Mouse (Mus musculus) heart, postnatal 0 days (tissue): ENCODE results near the gene Mrtfb. TPM values are rescaled to one million over a fixed set of nuclear protein-coding genes. Genes with fewer than 3 reads are reported as not detected.

Experiments
- ATAC-seq: fragments of 200-750 bp; cut with Nextera tagmentation; 2 replicates; pipeline ENCODE4 v1.8.0; 2017; ENCODE audit warnings: low read depth, moderate number of reproducible peaks, moderate library complexity; ENCODE audit not compliant: insufficient read depth
- DNase-seq: peaks from one replicate; pipeline ENCODE4 v3.0.0-alpha.2; 2016; ENCODE audit warnings: low spot score
- H3K27ac ChIP-seq: fragments of 300-500 bp; sonication (generic); 2 replicates; pipeline ENCODE4 v1.5.1; 2014; ENCODE audit warnings: low read depth, mild to moderate bottlenecking
- H3K27me3 ChIP-seq: fragments of 300-500 bp; sonication (generic); 2 replicates; pipeline ENCODE4 v1.6.1; 2014; ENCODE audit warnings: low read length, mixed read lengths; ENCODE audit not compliant: control insufficient read depth, insufficient read depth
- H3K36me3 ChIP-seq: fragments of 300-500 bp; sonication (generic); replicated peaks from 2 replicates; pipeline ENCODE4 v1.6.1; 2014; ENCODE audit warnings: low read length, mixed read lengths; ENCODE audit not compliant: control insufficient read depth, insufficient read depth
- H3K4me1 ChIP-seq: fragments of 300-500 bp; sonication (generic); 2 replicates; pipeline ENCODE4 v1.6.1; 2014; ENCODE audit warnings: antibody characterized with exemption; ENCODE audit not compliant: control insufficient read depth, insufficient read depth
- H3K4me2 ChIP-seq: fragments of 300-500 bp; sonication (generic); 2 replicates; pipeline ENCODE4 v1.6.1; 2014; ENCODE audit warnings: low read depth, mild to moderate bottlenecking, low read length, moderate library complexity
- H3K4me3 ChIP-seq: fragments of 300-500 bp; sonication (generic); 2 replicates; pipeline ENCODE4 v1.5.1; 2014; ENCODE audit warnings: low read depth, low read length
- H3K9ac ChIP-seq: fragments of 300-500 bp; sonication (generic); replicated peaks from 2 replicates; pipeline ENCODE4 v1.6.1; 2014; ENCODE audit warnings: low read depth, low read length, mixed read lengths
- H3K9me3 ChIP-seq: fragments of 300-500 bp; sonication (generic); replicated peaks from 2 replicates; pipeline ENCODE4 v1.6.1; 2016; ENCODE audit warnings: low read length; ENCODE audit not compliant: control insufficient read depth
- CTCF ChIP-seq: IDR thresholded peaks from 2 replicates; pipeline ENCODE4 v1.5.1; 2016; ENCODE audit warnings: antibody characterized with exemption, control low read depth, low read depth
- EP300 ChIP-seq: IDR thresholded peaks from 2 replicates; pipeline ENCODE4 v1.6.1; 2016; ENCODE audit warnings: antibody characterized with exemption, low read depth
- WGBS: fragments of 180-500 bp; shearing (Covaris S2); extraction: QIAGEN DNeasy Blood & Tissue Kit; methylation state at CpG from one replicate; pipeline ENCODE4 v1.1.7; 2014; 5-methylcytosine and 5-hydroxymethylcytosine counted together
- polyA plus RNA-seq: library from polyadenylated mRNA; unstranded; fragments of >200 nt; fragmentation: Nextera tagmentation; extraction: Ambion mirVana; gene quantifications from 2 replicates; pipeline ENCODE4 v1.2.1, GENCODE M21; 2015
- total RNA-seq: library from RNA; depleted of rRNA; stranded (reverse); fragments of >200 nt; gene quantifications from 2 replicates; pipeline ENCODE4 v1.2.3, GENCODE M21; 2014; ENCODE audit warnings: low replicate concordance

Gene Mrtfb
- total and polyA plus RNA-seq, 2 experiments from 2014 or later, result 11.7 to 17.2 TPM

- peak overlapping the region; percentile 52 for H3K27ac ChIP-seq
Measured at GRCm38 (mm10) chr16:13447284-13448050, 191.2 kb downstream of the Mrtfb start.

GRCm38 (mm10) chr16:13448051-13448705 lies 191.9 kb downstream of the Mrtfb start:
- TF ChIP-seq EP300, result no peak
- TF ChIP-seq CTCF, result no peak
- Histone ChIP-seq H3K4me3 (peak overlapping the region; percentile 80), H3K4me1 (peaks cover 6% of the 10 kb centered on the region; the same call in 1 of the 2 replicates), H3K27me3 (no peaks in the 10 kb centered on the region), H3K4me2 (peak overlapping the region; percentile 98), H3K36me3 (no peaks in the 10 kb centered on the region), H3K9ac (peak overlapping the region; percentile 70), H3K27ac (peak overlapping the region; percentile 52), H3K9me3 (no peaks in the 10 kb centered on the region)
- ATAC-seq, result peak; percentile 45
- peak; percentile 35 for DNase-seq
- WGBS, result under 1% methylated on average over 46 of the region's 52 CpGs

More at GRCm38 (mm10) chr16:13447284-13448050, 191.2 kb downstream of the Mrtfb start:
- Histone ChIP-seq H3K36me3 (no peaks in the 10 kb centered on the region), H3K4me3 (peak overlapping the region; percentile 80), H3K9ac (peak overlapping the region; percentile 70), H3K27me3 (no peaks in the 10 kb centered on the region), H3K4me2 (peak overlapping the region; percentile 98), H3K9me3 (no peaks in the 10 kb centered on the region), H3K4me1 (peaks cover 6% of the 10 kb centered on the region; the same call in 1 of the 2 replicates)
- peak; percentile 55 for DNase-seq
- TF ChIP-seq CTCF (no peak), EP300 (no peak)
- peak; percentile 84 for ATAC-seq
- under 1% methylated on average over 23 of the region's 43 CpGs for WGBS

DNA sequence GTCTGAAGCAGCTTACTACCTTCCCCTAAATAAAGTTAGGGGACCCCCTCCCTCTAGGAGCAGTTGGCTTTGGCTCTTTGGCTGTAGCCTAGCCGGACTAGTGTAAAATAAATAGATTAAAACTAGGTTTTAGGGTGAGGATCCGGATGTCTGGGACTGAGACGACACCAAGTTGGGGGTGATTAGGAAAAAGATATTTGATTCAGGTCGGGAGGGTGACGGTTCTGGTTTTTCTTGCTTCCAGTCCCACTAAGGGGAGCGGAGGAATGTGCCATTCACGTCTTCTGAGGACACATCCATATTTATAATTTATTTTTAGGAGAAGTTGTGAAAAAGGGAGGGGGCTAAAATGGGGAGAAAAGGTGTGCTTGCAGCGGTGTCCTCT lies 192.4 kb downstream of the Mrtfb start:
- DNase-seq (no peak), ATAC-seq (no peak)
- Histone ChIP-seq H3K4me2 (peak overlapping the region; percentile 98), H3K4me3 (peak overlapping the region; percentile 80), H3K27me3 (no peaks in the 10 kb centered on the region), H3K4me1 (peaks cover 6% of the 10 kb centered on the region; the same call in 1 of the 2 replicates), H3K9ac (peak overlapping the region; percentile 70), H3K36me3 (no peaks in the 10 kb centered on the region), H3K27ac (no peak overlapping the region), H3K9me3 (no peaks in the 10 kb centered on the region)
- TF ChIP-seq CTCF (no peak), EP300 (no peak)
- WGBS, result 35% methylated on average over 8 of the region's 8 CpGs

DNA sequence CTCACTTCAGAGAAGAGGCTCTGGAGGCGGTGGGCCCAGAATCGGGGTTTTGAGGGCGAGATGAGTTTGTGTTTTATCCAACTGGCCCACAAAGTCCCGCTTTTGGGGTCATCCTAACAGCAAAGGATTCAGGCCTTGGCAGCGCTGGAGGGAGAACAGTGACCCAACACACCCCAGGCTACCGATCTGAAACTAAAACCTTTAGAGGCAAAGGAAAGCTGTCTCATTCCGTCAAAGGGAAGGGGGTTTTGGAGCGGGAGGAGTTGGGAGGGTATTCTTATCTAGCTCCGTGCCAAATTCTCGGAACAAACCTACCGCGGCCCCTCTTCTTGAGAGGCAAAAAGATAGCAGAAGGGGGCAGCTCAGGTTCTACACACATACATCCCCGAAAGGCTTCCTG lies 193.2 kb downstream of the Mrtfb start:
- Histone ChIP-seq H3K27me3 (no peaks in the 10 kb centered on the region), H3K4me3 (no peak overlapping the region), H3K9me3 (no peaks in the 10 kb centered on the region), H3K9ac (no peak overlapping the region), H3K27ac (no peak overlapping the region), H3K4me2 (peak overlapping the region; percentile 98; the same call in 1 of the 2 replicates), H3K4me1 (peaks cover 6% of the 10 kb centered on the region; the same call in 1 of the 2 replicates), H3K36me3 (no peaks in the 10 kb centered on the region)
- DNase-seq (no peak), ATAC-seq (no peak)
- 41% methylated on average over 13 of the region's 13 CpGs for WGBS
- TF ChIP-seq EP300 (no peak), CTCF (no peak)

DNA sequence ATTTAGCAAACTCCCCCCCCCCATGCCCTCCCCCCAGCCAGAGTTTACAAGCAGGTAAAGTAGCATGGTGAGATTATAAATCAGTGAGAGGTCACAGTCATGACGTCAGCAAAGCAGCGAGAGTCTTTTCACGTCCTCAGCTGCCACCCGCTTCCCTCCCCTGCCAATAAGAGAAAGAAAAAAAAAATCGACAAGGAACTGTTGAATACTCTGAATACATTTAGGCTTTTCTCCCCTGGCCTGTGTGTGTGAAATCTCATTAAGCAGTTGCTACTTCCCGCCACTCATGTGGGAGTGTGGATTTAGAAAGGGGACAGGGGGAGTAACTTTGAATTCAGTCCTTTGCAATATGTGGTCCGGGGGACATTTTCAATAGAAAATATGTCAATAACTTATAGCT lies 194.6 kb downstream of the Mrtfb start:
- no peak overlapping the region for H3K4me3 ChIP-seq
- no peaks in the 10 kb centered on the region for H3K27me3 ChIP-seq
- no peaks in the 10 kb centered on the region for H3K36me3 ChIP-seq
- 49% methylated on average over 7 of the region's 7 CpGs for WGBS
- H3K4me2 ChIP-seq, result no peak overlapping the region
- H3K9me3 ChIP-seq, result no peaks in the 10 kb centered on the region
- ATAC-seq (no peak), DNase-seq (no peak)
- H3K9ac ChIP-seq, result no peak overlapping the region
- H3K27ac ChIP-seq, result no peak overlapping the region
- peaks cover 6% of the 10 kb centered on the region; the same call in 1 of the 2 replicates for H3K4me1 ChIP-seq
- no peak for TF ChIP-seq CTCF
- TF ChIP-seq EP300, result no peak
